Mouse (Mus musculus) embryonic facial prominence, embryonic 14.5 days (tissue): Measurements from ENCODE around the gene Vps18. TPM values are rescaled to one million over a fixed set of nuclear protein-coding genes. Genes with fewer than 3 reads are reported as not detected.
A peak's percentile ranks its signal among the peaks of the same experiment; 100 is the strongest.

Experiments used
- ATAC-seq: fragments of 200-750 bp; cut with Nextera tagmentation; 2 replicates; pipeline ENCODE4 v1.8.0; 2017; ENCODE audit warnings: low read depth, moderate number of reproducible peaks, moderate TSS enrichment
- DNase-seq: peaks from one replicate; pipeline ENCODE4 v3.0.0-alpha.2; 2015; ENCODE audit warnings: low spot score
- H3K27ac ChIP-seq: fragments of 300-500 bp; sonication (generic); replicated peaks from 2 replicates; pipeline ENCODE4 v1.5.1; 2014; ENCODE audit warnings: low read depth, mild to moderate bottlenecking, low read length, moderate library complexity
- H3K27me3 ChIP-seq: fragments of 300-500 bp; sonication (generic); replicated peaks from 2 replicates; pipeline ENCODE4 v1.6.1; 2014; ENCODE audit warnings: low read length; ENCODE audit not compliant: control insufficient read depth, insufficient read depth
- H3K36me3 ChIP-seq: fragments of 300-500 bp; sonication (generic); 2 replicates; pipeline ENCODE4 v1.6.1; 2014; ENCODE audit warnings: low read length, mixed read lengths; ENCODE audit not compliant: control insufficient read depth, insufficient read depth
- H3K4me1 ChIP-seq: fragments of 300-500 bp; sonication (generic); 2 replicates; pipeline ENCODE4 v1.6.1; 2014; ENCODE audit warnings: antibody characterized with exemption, low read length; ENCODE audit not compliant: control insufficient read depth, insufficient read depth
- H3K4me2 ChIP-seq: fragments of 300-500 bp; sonication (generic); 2 replicates; pipeline ENCODE4 v1.6.1; 2014; ENCODE audit warnings: low read depth, mild to moderate bottlenecking, low read length, moderate library complexity, mixed read lengths
- H3K4me3 ChIP-seq: fragments of 300-500 bp; sonication (generic); 2 replicates; pipeline ENCODE4 v1.5.1; 2014; ENCODE audit warnings: low read depth, mild to moderate bottlenecking, low read length
- H3K9ac ChIP-seq: fragments of 300-500 bp; sonication (generic); 2 replicates; pipeline ENCODE4 v1.6.1; 2014; ENCODE audit warnings: low read depth, mild to moderate bottlenecking, low read length, moderate library complexity, mixed read lengths
- H3K9me3 ChIP-seq: fragments of 300-500 bp; sonication (generic); 2 replicates; pipeline ENCODE4 v1.6.1; 2016; ENCODE audit warnings: low read length; ENCODE audit not compliant: control insufficient read depth
- WGBS: fragments of 180-500 bp; shearing (Covaris S2); extraction: QIAGEN DNeasy Blood & Tissue Kit; methylation state at CpG from one replicate; pipeline ENCODE4 v1.1.7; 2014; 5-methylcytosine and 5-hydroxymethylcytosine counted together
- polyA plus RNA-seq: library from polyadenylated mRNA; unstranded; fragments of >200 nt; fragmentation: Nextera tagmentation; extraction: Ambion mirVana; gene quantifications from 2 replicates; pipeline ENCODE4 v1.2.1, GENCODE M21; 2014

Vps18 gene
- polyA plus RNA-seq, 1 experiment from 2014 or later = 12.5 TPM

GRCm38 (mm10) chr2:119320571-119320970 is 32.0 kb downstream of the Vps18 start:
- Histone ChIP-seq H3K9ac (no peak overlapping the region), H3K27me3 (peaks cover 56% of the 10 kb centered on the region), H3K9me3 (no peaks in the 10 kb centered on the region), H3K4me3 (no peak overlapping the region), H3K4me1 (peaks cover 28% of the 10 kb centered on the region), H3K4me2 (no peak overlapping the region), H3K36me3 (no peaks in the 10 kb centered on the region), H3K27ac (no peak overlapping the region)
- ATAC-seq (no peak), DNase-seq (no peak)
- 64% methylated on average over 8 of the region's 8 CpGs for WGBS

GRCm38 (mm10) chr2:119321771-119322586 is 33.4 kb downstream of the Vps18 start:
- ATAC-seq (no peak), DNase-seq (no peak)
- Histone ChIP-seq H3K36me3 (no peaks in the 10 kb centered on the region), H3K9ac (peak overlapping the region; percentile 51), H3K27me3 (peaks cover 70% of the 10 kb centered on the region), H3K9me3 (no peaks in the 10 kb centered on the region), H3K27ac (no peak overlapping the region), H3K4me3 (peak overlapping the region; percentile 37), H3K4me1 (peaks cover 41% of the 10 kb centered on the region), H3K4me2 (peak overlapping the region; percentile 74)
- WGBS = 4% methylated on average over 41 of the region's 48 CpGs

- Histone ChIP-seq H3K9ac (peak overlapping the region; percentile 51), H3K27ac (no peak overlapping the region), H3K9me3 (no peaks in the 10 kb centered on the region), H3K4me1 (peaks cover 44% of the 10 kb centered on the region), H3K4me3 (peak overlapping the region; percentile 37), H3K27me3 (peaks cover 78% of the 10 kb centered on the region), H3K4me2 (peak overlapping the region; percentile 74), H3K36me3 (no peaks in the 10 kb centered on the region)
- ATAC-seq (peak; percentile 60), DNase-seq (peak; percentile 85)
- WGBS = 10% methylated on average over 37 of the region's 39 CpGs
Observed at GRCm38 (mm10) chr2:119322587-119323300, 34.2 kb downstream of the Vps18 start.

- Histone ChIP-seq H3K27me3 (peaks cover 91% of the 10 kb centered on the region), H3K27ac (no peak overlapping the region), H3K9me3 (no peaks in the 10 kb centered on the region), H3K4me1 (peaks cover 44% of the 10 kb centered on the region), H3K4me2 (peak overlapping the region; percentile 81), H3K9ac (0 out of 2 replicates have a peak overlapping the region, but pooled peaks have one; percentile 3), H3K4me3 (peak overlapping the region; percentile 47), H3K36me3 (no peaks in the 10 kb centered on the region)
- 6% methylated on average over 32 of the region's 32 CpGs for WGBS
- ATAC-seq = no peak
- no peak for DNase-seq
Observed at GRCm38 (mm10) chr2:119323866-119324575, 35.5 kb downstream of the Vps18 start.

- peak overlapping the region; percentile 47 for H3K4me3 ChIP-seq
- ATAC-seq = no peak
- H3K9me3 ChIP-seq = no peaks in the 10 kb centered on the region
- H3K27ac ChIP-seq = no peak overlapping the region
- WGBS = 0% methylated on average over 28 of the region's 32 CpGs
- H3K4me2 ChIP-seq = peak overlapping the region; percentile 81
- peaks cover 97% of the 10 kb centered on the region for H3K27me3 ChIP-seq
- no peaks in the 10 kb centered on the region for H3K36me3 ChIP-seq
- DNase-seq = no peak
- H3K9ac ChIP-seq = 0 out of 2 replicates have a peak overlapping the region, but pooled peaks have one; percentile 3
- H3K4me1 ChIP-seq = peaks cover 44% of the 10 kb centered on the region
Observed at GRCm38 (mm10) chr2:119324576-119325318, 36.2 kb downstream of the Vps18 start.

- H3K27ac ChIP-seq = no peak within 1 kb of the TSS
- under 1% methylated on average over 25 of the region's 33 CpGs for WGBS
Observed at GRCm38 (mm10) chr2:119325568-119326143, 37.1 kb downstream of the Vps18 start, which contains the start of gene Dll4. Dll4 (plus strand) TSS chr2:119325784.

GRCm38 (mm10) chr2:119326161-119327101 is 37.9 kb downstream of the Vps18 start:
- Histone ChIP-seq H3K4me2 (peak overlapping the region; percentile 81), H3K9ac (peak overlapping the region; percentile 56), H3K4me1 (peaks cover 44% of the 10 kb centered on the region), H3K36me3 (no peaks in the 10 kb centered on the region), H3K4me3 (peak overlapping the region; percentile 47), H3K27ac (no peak overlapping the region), H3K9me3 (no peaks in the 10 kb centered on the region), H3K27me3 (peaks cover 96% of the 10 kb centered on the region)
- DNase-seq (no peak), ATAC-seq (no peak)
- 0% methylated on average over 46 of the region's 61 CpGs for WGBS

More at GRCm38 (mm10) chr2:119325568-119326143, 37.1 kb downstream of the Vps18 start, which contains the start of gene Dll4:
- Histone ChIP-seq H3K4me3 (peak within 1 kb of the TSS; percentile 47), H3K4me1 (peaks cover 44% of the 10 kb centered on the region), H3K9me3 (no peaks in the 10 kb centered on the region), H3K27me3 (peaks cover 99% of the 10 kb centered on the region), H3K4me2 (peak within 1 kb of the TSS; percentile 81), H3K36me3 (no peaks in the 10 kb centered on the region), H3K9ac (peak within 1 kb of the TSS; percentile 56)
- DNase-seq = peak; percentile 62
- ATAC-seq = 0 out of 2 replicates have a peak, but pooled peaks have one; percentile 17
